Mouse (Mus musculus): Measurements from ENCODE around the gene Tfeb. TPM values are rescaled to one million over a fixed set of nuclear protein-coding genes. Genes with fewer than 3 reads are reported as not detected.

Tfeb gene
- polyA plus RNA-seq, 1 experiment from 2014 or later: 2.9 TPM

DNA sequence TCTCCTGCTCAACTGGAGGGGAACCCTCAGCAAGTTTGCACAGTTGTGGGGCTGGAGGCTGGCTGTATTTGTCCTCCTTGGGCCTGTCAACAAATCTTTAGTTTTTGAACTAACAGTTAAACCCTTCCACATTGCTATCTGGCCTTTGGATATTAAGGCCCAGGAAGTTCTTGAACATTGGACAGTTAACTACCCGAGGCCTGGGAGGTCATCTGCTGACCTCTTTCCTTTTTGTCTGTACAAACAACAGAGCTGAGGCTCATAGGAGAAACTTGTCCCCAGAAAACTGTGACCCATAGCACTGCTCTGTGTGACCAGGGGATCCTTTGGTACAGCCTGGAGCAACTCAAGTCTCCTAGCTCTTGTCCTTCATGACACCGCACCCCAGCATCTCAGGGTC, 37.8 kb upstream of the Tfeb start:
- Histone ChIP-seq H3K27ac (replicated peaks) (no peak overlapping the region), H3K9me3 (no peaks in the 10 kb centered on the region), H3K36me3 (replicated peaks) (peaks cover 56% of the 10 kb centered on the region), H3K4me1 (peaks cover 36% of the 10 kb centered on the region), H3K27me3 (replicated peaks; ENCODE audit: low read depth, poor library complexity, severe bottlenecking) (peaks cover 49% of the 10 kb centered on the region), H3K4me3 (no peak overlapping the region)
- WGBS: 86% methylated on average over 2 of the region's 2 CpGs
- DNase-seq (ENCODE audit: low spot score): no peak

DNA sequence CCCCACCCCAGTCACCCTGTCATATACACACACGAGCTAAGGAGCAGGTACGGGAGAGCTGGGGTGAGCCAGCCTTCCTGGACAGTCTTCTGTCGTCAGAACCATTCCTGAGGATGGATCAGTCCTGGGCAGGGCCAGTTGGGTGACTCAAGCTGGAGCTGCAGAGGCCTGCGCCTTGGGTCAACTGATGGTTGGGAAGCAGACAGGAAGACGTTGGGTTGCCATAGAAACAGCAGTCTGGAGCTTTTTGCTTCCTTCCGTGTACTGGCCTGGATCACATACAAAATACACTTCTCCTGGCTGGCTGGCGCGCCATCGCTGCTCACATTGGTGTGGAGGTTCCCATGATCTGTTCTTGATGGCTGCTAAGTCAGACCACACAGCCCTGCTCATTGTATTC, 35.0 kb upstream of the Tfeb start:
- WGBS: 81% methylated on average over 9 of the region's 9 CpGs
- H3K36me3 ChIP-seq (replicated peaks): peaks cover 64% of the 10 kb centered on the region
- H3K27me3 ChIP-seq (replicated peaks; ENCODE audit: low read depth, poor library complexity, severe bottlenecking): peaks cover 49% of the 10 kb centered on the region

DNA sequence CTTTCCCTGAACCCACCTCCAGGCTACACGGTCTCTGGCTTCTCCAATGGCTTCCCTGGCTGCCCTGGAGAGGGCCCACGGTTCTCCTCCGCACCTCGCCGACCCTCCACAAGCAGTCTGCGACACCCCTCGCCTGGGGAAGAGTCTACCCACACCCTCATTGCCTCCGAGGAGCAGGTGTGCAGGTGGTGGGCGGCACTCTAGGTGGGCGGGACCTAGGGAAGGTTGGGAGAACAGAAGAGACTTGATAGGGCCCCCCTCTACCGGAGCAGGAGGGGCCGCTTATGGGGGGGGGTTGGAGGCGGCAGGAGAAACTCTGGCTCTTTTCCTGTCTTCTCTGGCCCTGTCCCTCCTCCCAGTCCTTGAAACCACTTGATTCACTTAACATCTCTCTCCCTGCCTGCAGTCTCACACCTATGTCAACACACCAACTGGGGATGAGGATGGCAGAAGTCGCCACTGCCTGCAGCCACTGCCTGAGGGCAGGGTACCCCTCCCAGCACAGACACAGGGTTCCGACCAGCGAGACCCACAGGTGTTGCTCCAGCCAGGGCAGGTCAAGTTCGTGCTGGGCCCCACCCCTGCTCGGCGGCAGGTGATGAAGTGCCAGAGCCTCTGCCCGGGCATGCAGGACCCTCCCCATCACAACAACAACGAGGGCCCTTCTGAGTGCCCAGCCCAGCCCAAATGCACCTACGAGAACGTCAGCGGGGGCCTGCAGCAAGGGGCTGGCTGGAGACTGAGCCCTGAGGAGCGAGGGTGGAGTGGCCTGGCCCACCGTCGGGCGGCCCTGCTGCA, 34.1 kb upstream of the Tfeb start:
- Histone ChIP-seq H3K27ac (replicated peaks) (no peak overlapping the region), H3K4me3 (0 out of 2 replicates have a peak overlapping the region, but pooled peaks have one; percentile 23), H3K36me3 (replicated peaks) (peaks cover 64% of the 10 kb centered on the region), H3K9me3 (no peaks in the 10 kb centered on the region), H3K27me3 (replicated peaks; ENCODE audit: low read depth, poor library complexity, severe bottlenecking) (peaks cover 48% of the 10 kb centered on the region), H3K4me1 (peaks cover 29% of the 10 kb centered on the region)
- DNase-seq (ENCODE audit: low spot score): no peak
- 33% methylated on average over 28 of the region's 28 CpGs for WGBS

More for the DNA sequence above, 35.0 kb upstream of the Tfeb start:
- peaks cover 26% of the 10 kb centered on the region for H3K4me1 ChIP-seq
- no peaks in the 10 kb centered on the region for H3K9me3 ChIP-seq
- no peak for DNase-seq (ENCODE audit: low spot score)
- H3K27ac ChIP-seq (replicated peaks): no peak overlapping the region
- H3K4me3 ChIP-seq: no peak overlapping the region

- 22% methylated on average over 20 of the region's 20 CpGs for WGBS
- no peaks in the 10 kb centered on the region for H3K9me3 ChIP-seq
- peaks cover 29% of the 10 kb centered on the region for H3K4me1 ChIP-seq
- peaks cover 44% of the 10 kb centered on the region for H3K27me3 ChIP-seq (replicated peaks; ENCODE audit: low read depth, poor library complexity, severe bottlenecking)
- peaks cover 58% of the 10 kb centered on the region for H3K36me3 ChIP-seq (replicated peaks)
- DNase-seq (ENCODE audit: low spot score): peak; percentile 34
- H3K4me3 ChIP-seq: peak overlapping the region; percentile 23; the same call in 1 of the 2 replicates
- H3K27ac ChIP-seq (replicated peaks): no peak overlapping the region
Observed at GRCm38 (mm10) chr17:47703556-47703955, 33.3 kb upstream of the Tfeb start.

DNA sequence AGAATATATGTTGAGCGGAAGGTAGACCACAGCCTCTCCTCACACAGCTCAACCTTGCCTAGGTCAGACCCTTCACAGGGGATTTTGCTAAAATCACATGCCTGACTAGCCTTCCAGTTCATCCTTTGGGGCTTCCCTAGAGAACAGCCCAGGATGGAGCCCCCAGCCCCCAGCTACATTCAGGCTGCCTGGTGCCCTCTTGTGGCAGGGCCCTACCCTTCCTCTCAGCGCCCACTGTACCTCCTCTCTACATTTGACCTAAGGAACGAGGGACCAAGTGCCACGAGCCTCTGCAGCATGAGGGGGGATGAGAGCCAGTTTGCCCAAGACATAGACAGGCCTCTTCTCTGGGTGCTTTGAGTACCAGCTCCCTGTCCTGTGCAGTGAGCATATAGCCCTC, 32.1 kb upstream of the Tfeb start:
- Histone ChIP-seq H3K36me3 (replicated peaks) (peaks cover 50% of the 10 kb centered on the region), H3K27ac (replicated peaks) (no peak overlapping the region), H3K9me3 (no peaks in the 10 kb centered on the region), H3K4me3 (no peak overlapping the region), H3K4me1 (peaks cover 29% of the 10 kb centered on the region), H3K27me3 (replicated peaks; ENCODE audit: low read depth, poor library complexity, severe bottlenecking) (peaks cover 44% of the 10 kb centered on the region)
- DNase-seq (ENCODE audit: low spot score): no peak
- 82% methylated on average over 4 of the region's 4 CpGs for WGBS

- H3K36me3 ChIP-seq (replicated peaks): peaks cover 35% of the 10 kb centered on the region
- no peak overlapping the region for H3K27ac ChIP-seq (replicated peaks)
- no peak overlapping the region for H3K4me3 ChIP-seq
- no peaks in the 10 kb centered on the region for H3K9me3 ChIP-seq
- peaks cover 29% of the 10 kb centered on the region for H3K4me1 ChIP-seq
- peaks cover 42% of the 10 kb centered on the region for H3K27me3 ChIP-seq (replicated peaks; ENCODE audit: low read depth, poor library complexity, severe bottlenecking)
- 69% methylated on average over 1 of the region's 1 CpGs for WGBS
- no peak for DNase-seq (ENCODE audit: low spot score)
Observed at GRCm38 (mm10) chr17:47706196-47706595, 30.6 kb upstream of the Tfeb start.

DNA sequence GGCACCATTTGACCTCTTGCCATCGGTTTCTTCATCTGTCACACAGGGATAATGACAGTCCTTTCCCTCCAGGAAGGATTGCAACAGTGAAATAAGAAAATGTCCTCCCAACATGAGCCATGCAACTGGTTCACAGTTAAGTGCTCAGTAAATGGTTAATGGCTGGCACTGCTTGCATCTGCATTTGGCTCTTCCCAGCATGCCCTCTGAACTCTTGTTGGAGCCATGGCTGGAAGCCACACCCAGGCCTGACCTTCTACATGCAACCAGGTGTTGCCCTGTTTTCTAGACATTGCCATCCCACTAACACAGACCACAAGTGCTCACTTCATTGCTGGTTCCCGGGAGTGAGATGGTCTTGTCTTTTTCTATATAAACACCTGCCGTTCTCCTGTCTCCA, 28.9 kb upstream of the Tfeb start:
- peaks cover 19% of the 10 kb centered on the region for H3K4me1 ChIP-seq
- H3K9me3 ChIP-seq: no peaks in the 10 kb centered on the region
- H3K27me3 ChIP-seq (replicated peaks; ENCODE audit: low read depth, poor library complexity, severe bottlenecking): peaks cover 35% of the 10 kb centered on the region
- no peak overlapping the region for H3K4me3 ChIP-seq
- 82% methylated on average over 3 of the region's 3 CpGs for WGBS
- H3K36me3 ChIP-seq (replicated peaks): peaks cover 18% of the 10 kb centered on the region
- H3K27ac ChIP-seq (replicated peaks): no peak overlapping the region
- DNase-seq (ENCODE audit: low spot score): no peak

DNA sequence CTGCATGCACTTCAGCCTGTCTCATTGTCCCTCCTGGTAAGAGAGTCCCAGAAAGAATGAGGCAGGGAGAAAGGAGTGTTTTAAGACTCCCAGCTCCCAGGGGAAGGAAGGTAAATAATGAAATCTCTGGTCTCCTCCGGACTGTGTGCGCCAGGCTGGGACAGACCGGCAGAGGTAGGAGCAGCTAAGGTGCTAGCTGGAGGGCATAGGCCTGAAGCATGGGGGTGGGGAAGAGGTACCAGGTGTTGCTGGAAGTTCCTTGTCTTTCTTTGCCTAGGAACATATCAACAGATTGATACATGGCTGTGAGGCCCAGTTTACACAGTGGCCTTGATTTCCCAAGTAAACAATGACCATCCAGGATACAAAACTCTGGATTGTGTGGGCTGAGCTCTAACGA, 27.9 kb upstream of the Tfeb start:
- 82% methylated on average over 4 of the region's 4 CpGs for WGBS
- H3K27me3 ChIP-seq (replicated peaks; ENCODE audit: low read depth, poor library complexity, severe bottlenecking): peaks cover 25% of the 10 kb centered on the region
- no peak for DNase-seq (ENCODE audit: low spot score)
- no peak overlapping the region for H3K4me3 ChIP-seq
- H3K27ac ChIP-seq (replicated peaks): no peak overlapping the region
- H3K4me1 ChIP-seq: peaks cover 12% of the 10 kb centered on the region
- peaks cover 9% of the 10 kb centered on the region for H3K36me3 ChIP-seq (replicated peaks)
- no peaks in the 10 kb centered on the region for H3K9me3 ChIP-seq

- no peak for DNase-seq (ENCODE audit: low spot score)
- Histone ChIP-seq H3K27me3 (replicated peaks; ENCODE audit: low read depth, poor library complexity, severe bottlenecking) (peaks cover 14% of the 10 kb centered on the region), H3K4me1 (peaks cover 12% of the 10 kb centered on the region), H3K27ac (replicated peaks) (no peak overlapping the region), H3K4me3 (no peak overlapping the region), H3K9me3 (no peaks in the 10 kb centered on the region), H3K36me3 (replicated peaks) (0 out of 2 replicates have a peak, but pooled peaks cover 2% of the 10 kb centered on the region)
- 80% methylated on average over 3 of the region's 3 CpGs for WGBS
Observed at GRCm38 (mm10) chr17:47710036-47710435, 26.8 kb upstream of the Tfeb start.

DNA sequence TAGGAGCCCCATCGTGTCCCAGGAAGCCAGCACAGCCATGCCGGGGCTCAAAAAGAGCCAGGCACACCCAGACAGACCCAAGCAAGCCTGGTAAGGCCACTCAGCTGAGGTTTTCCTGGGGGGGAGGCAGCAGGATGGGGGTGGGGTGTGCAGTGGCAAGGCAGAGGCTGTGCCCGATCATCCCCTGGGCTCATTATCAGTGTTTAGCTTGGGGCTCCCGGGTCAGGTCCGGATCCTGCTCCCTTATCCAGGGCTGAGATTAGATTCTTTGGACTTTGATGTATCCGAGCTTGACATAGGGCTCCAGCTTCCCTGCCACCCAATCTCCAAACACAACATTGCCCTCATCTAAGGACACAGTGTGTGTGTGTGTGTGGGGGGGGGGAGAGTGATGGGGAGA, 24.9 kb upstream of the Tfeb start:
- no peaks in the 10 kb centered on the region for H3K36me3 ChIP-seq (replicated peaks)
- H3K27ac ChIP-seq (replicated peaks): no peak overlapping the region
- WGBS: 68% methylated on average over 6 of the region's 6 CpGs
- no peak overlapping the region for H3K4me3 ChIP-seq
- no peak for DNase-seq (ENCODE audit: low spot score)
- H3K9me3 ChIP-seq: no peaks in the 10 kb centered on the region
- 0 out of 2 replicates have a peak, but pooled peaks cover 13% of the 10 kb centered on the region for H3K27me3 ChIP-seq (replicated peaks; ENCODE audit: low read depth, poor library complexity, severe bottlenecking)
- peaks cover 8% of the 10 kb centered on the region for H3K4me1 ChIP-seq

GRCm38 (mm10) chr17:47712889-47713571, 23.8 kb upstream of the Tfeb start:
- DNase-seq (ENCODE audit: low spot score): no peak
- no peaks in the 10 kb centered on the region for H3K36me3 ChIP-seq (replicated peaks)
- no peak overlapping the region for H3K27ac ChIP-seq (replicated peaks)
- H3K4me1 ChIP-seq: peaks cover 7% of the 10 kb centered on the region; the same call in 1 of the 2 replicates
- 50% methylated on average over 12 of the region's 22 CpGs for WGBS
- H3K4me3 ChIP-seq: no peak overlapping the region
- H3K27me3 ChIP-seq (replicated peaks; ENCODE audit: low read depth, poor library complexity, severe bottlenecking): 0 out of 2 replicates have a peak, but pooled peaks cover 13% of the 10 kb centered on the region
- H3K9me3 ChIP-seq: no peaks in the 10 kb centered on the region

- Histone ChIP-seq H3K4me3 (no peak overlapping the region), H3K27me3 (replicated peaks; ENCODE audit: low read depth, poor library complexity, severe bottlenecking) (0 out of 2 replicates have a peak, but pooled peaks cover 13% of the 10 kb centered on the region), H3K4me1 (peaks cover 7% of the 10 kb centered on the region; the same call in 1 of the 2 replicates), H3K9me3 (no peaks in the 10 kb centered on the region), H3K27ac (replicated peaks) (no peak overlapping the region), H3K36me3 (replicated peaks) (no peaks in the 10 kb centered on the region)
- WGBS: 57% methylated on average over 3 of the region's 3 CpGs
- no peak for DNase-seq (ENCODE audit: low spot score)
Observed at GRCm38 (mm10) chr17:47715037-47715436, 21.8 kb upstream of the Tfeb start.

- Histone ChIP-seq H3K27me3 (replicated peaks; ENCODE audit: low read depth, poor library complexity, severe bottlenecking) (no peaks in the 10 kb centered on the region), H3K4me3 (no peak overlapping the region), H3K36me3 (replicated peaks) (no peaks in the 10 kb centered on the region), H3K4me1 (0 out of 2 replicates have a peak, but pooled peaks cover 3% of the 10 kb centered on the region), H3K27ac (replicated peaks) (no peak overlapping the region), H3K9me3 (no peaks in the 10 kb centered on the region)
- WGBS: 88% methylated on average over 4 of the region's 4 CpGs
- DNase-seq (ENCODE audit: low spot score): no peak
Observed at GRCm38 (mm10) chr17:47721183-47721582, 15.6 kb upstream of the Tfeb start.

All from embryonic facial prominence, embryonic 10.5 days (tissue).